ENCODE assay signal across 7 mouse cellular contexts in the genomic region with DNA sequence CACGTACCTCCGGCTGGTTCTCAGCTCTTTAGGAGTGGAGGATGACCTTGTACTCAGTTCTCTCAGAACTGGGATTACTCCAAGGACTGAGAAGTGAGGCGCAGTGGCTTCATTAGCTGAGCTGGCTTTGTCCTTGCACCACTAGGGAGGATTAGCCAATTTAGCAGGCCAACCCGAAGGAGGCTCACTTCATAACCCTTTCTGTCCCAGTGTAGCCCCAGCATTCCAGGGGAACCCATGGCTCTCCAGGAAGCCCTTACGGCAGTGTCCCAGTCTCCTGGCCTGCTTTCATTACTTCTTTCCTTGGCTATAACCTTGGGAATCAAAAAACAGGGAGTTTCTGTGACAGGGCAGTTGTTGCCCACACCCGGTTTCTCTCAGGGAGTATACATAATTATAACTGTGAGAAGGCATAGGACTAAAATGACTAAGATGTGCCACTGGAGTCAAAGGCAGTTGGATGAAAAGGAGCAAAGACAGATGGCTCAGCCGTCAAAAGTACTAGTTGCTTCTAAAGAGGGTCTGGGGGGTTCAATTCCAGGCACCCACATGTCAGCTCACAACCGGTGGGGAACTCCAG. TPM values are rescaled to one million over a fixed set of nuclear protein-coding genes. Genes with fewer than 3 reads are reported as not detected.
DNase-seq lines count a peak whose midpoint lies in the region; ATAC-seq and TF ChIP-seq lines count a peak whose summit lies in the region.

No protein-coding gene starts in this region.

- TF ChIP-seq CTCF in C2C12 (IDR thresholded peaks at IDR 0.05; ENCODE audit: control insufficient read depth, insufficient read depth, insufficient read length) (no peak), E14TG2a.4 (conservative IDR thresholded peaks at IDR 0.05; ENCODE audit: low read length) (no peak)

- no peaks in the 10 kb centered on the region for H3K9me3 ChIP-seq in E14TG2a.4 (ENCODE audit: low read length)
- H3K9me3 ChIP-seq in forebrain, embryonic 11.5 days (ENCODE audit: control insufficient read depth, low read length), result no peaks in the 10 kb centered on the region
- H3K9me3 ChIP-seq in hindbrain, embryonic 16.5 days (ENCODE audit: control insufficient read depth, low read length), result no peaks in the 10 kb centered on the region

- peaks cover 14% of the 10 kb centered on the region for H3K79me3 ChIP-seq in C2C12 (ENCODE audit: low read depth)

- H3K27me3 ChIP-seq in C2C12 (ENCODE audit: control insufficient read depth, insufficient read depth, insufficient read length), result no peaks in the 10 kb centered on the region
- no peaks in the 10 kb centered on the region for H3K27me3 ChIP-seq in E14TG2a.4 (ENCODE audit: insufficient read depth, low read length)
- no peaks in the 10 kb centered on the region for H3K27me3 ChIP-seq in forebrain, embryonic 11.5 days (ENCODE audit: control insufficient read depth, insufficient read depth, low read length)
- no peaks in the 10 kb centered on the region for H3K27me3 ChIP-seq in hindbrain, embryonic 16.5 days (replicated peaks; ENCODE audit: control insufficient read depth, insufficient read depth, low read length)

- H3K4me3 ChIP-seq in C2C12 (ENCODE audit: insufficient read depth, poor library complexity, severe bottlenecking) (no peak overlapping the region), E14TG2a.4 (replicated peaks; ENCODE audit: low read length) (peak overlapping the region; percentile 89)
- peak overlapping the region; percentile 92 for H3K4me3 ChIP-seq in forebrain, embryonic 11.5 days (ENCODE audit: low read depth, low read length)
- H3K4me3 ChIP-seq in hindbrain, embryonic 16.5 days (ENCODE audit: low read length), result peak overlapping the region; percentile 88

- H3K4me2 ChIP-seq in forebrain, embryonic 11.5 days (ENCODE audit: low read depth, low read length, severe bottlenecking), result peak overlapping the region; percentile 97
- peak overlapping the region; percentile 99 for H3K4me2 ChIP-seq in hindbrain, embryonic 16.5 days (ENCODE audit: low read length)

- no peak for DNase-seq in forebrain, embryonic 11.5 days (ENCODE audit: low spot score)
- DNase-seq in lung, postnatal 10 days, result peak; percentile 64
- peak; percentile 64 for DNase-seq in testis, postnatal 10 days (ENCODE audit: low spot score)
- DNase-seq in right cerebral cortex, postnatal 10 days (ENCODE audit: low spot score in 2 of 2), result no peak

- no peak for ATAC-seq in forebrain, embryonic 11.5 days (replicated peaks; ENCODE audit: low FRiP score)
- ATAC-seq in hindbrain, embryonic 16.5 days, result no peak

- 24% methylated on average over 7 of the region's 8 CpGs for WGBS in forebrain, embryonic 11.5 days
- 34% methylated on average over 8 of the region's 8 CpGs for WGBS in hindbrain, embryonic 16.5 days

- H3K36me3 ChIP-seq in C2C12 (ENCODE audit: control insufficient read depth, insufficient read depth) (peaks cover 12% of the 10 kb centered on the region), E14TG2a.4 (ENCODE audit: insufficient read depth, low read length) (peaks cover 12% of the 10 kb centered on the region)
- H3K36me3 ChIP-seq in forebrain, embryonic 11.5 days (ENCODE audit: control insufficient read depth, insufficient read depth, low read length), result no peaks in the 10 kb centered on the region; the same call in 1 of the 2 replicates
- H3K36me3 ChIP-seq in hindbrain, embryonic 16.5 days (ENCODE audit: control insufficient read depth, insufficient read depth, low read length), result no peaks in the 10 kb centered on the region

- peaks cover 50% of the 10 kb centered on the region for H3K4me1 ChIP-seq in E14TG2a.4 (replicated peaks; ENCODE audit: low read depth, low read length)
- H3K4me1 ChIP-seq in forebrain, embryonic 11.5 days (replicated peaks; ENCODE audit: control insufficient read depth, insufficient read depth, low read length), result peaks cover 24% of the 10 kb centered on the region; the same call in 1 of the 2 replicates
- H3K4me1 ChIP-seq in hindbrain, embryonic 16.5 days (ENCODE audit: control insufficient read depth, insufficient read depth, low read depth, low read length), result peaks cover 21% of the 10 kb centered on the region

- peak overlapping the region; percentile 94 for H3ac ChIP-seq in C2C12 (ENCODE audit: control insufficient read depth, insufficient read length, low read depth)

- peak overlapping the region; percentile 41 for H3K27ac ChIP-seq in forebrain, embryonic 11.5 days (ENCODE audit: low read depth, low read length)
- H3K27ac ChIP-seq in hindbrain, embryonic 16.5 days (ENCODE audit: low read depth, low read length), result peak overlapping the region; percentile 100

- H3K9ac ChIP-seq in forebrain, embryonic 11.5 days (ENCODE audit: low read length), result peak overlapping the region; percentile 88
- peak overlapping the region; percentile 97 for H3K9ac ChIP-seq in hindbrain, embryonic 16.5 days (ENCODE audit: low read depth, low read length)

- H3K79me2 ChIP-seq in C2C12 (ENCODE audit: control insufficient read depth, insufficient read depth), result peaks cover 15% of the 10 kb centered on the region

TF ChIP-seq in C2C12, 6 proteins besides CTCF, POLR2A, EP300 and RAD21:
- no peak for TF ChIP-seq USF1 (IDR thresholded peaks at IDR 0.05; ENCODE audit: low read depth)
- no peak for TF ChIP-seq MYOD1 (IDR thresholded peaks at IDR 0.05; ENCODE audit: control insufficient read depth, insufficient read length, low read depth)
- TF ChIP-seq MYOG (IDR thresholded peaks at IDR 0.05; ENCODE audit: control insufficient read depth, extremely low read depth, insufficient read length), result no peak
- no peak for TF ChIP-seq MAX (IDR thresholded peaks at IDR 0.05)
- no peak for TF ChIP-seq FOSL1 (IDR thresholded peaks at IDR 0.05; ENCODE audit: insufficient read depth, low read length, poor library complexity, severe bottlenecking)
- TF ChIP-seq CEBPB (IDR thresholded peaks at IDR 0.05; ENCODE audit: low read depth), result no peak

RNA-seq across cellular contexts. Expression of a gene that starts 0.6 kb away (rescaled TPM):
- polyA plus RNA-seq in C2C12 (2012; fragmentation: generic; extraction: Trizol), result 303 TPM
- polyA plus RNA-seq in forebrain, embryonic 11.5 days (2014; fragmentation: Nextera tagmentation; extraction: Ambion mirVana), result 338 and 382 TPM in 2 replicates
- 117 and 127 TPM in 2 replicates for polyA plus RNA-seq in hindbrain, embryonic 16.5 days (2015; fragmentation: Nextera tagmentation; extraction: Ambion mirVana)

RNA-seq across cellular contexts. Expression of a gene that starts 17.3 kb away (rescaled TPM):
- polyA plus RNA-seq in C2C12 (2012; fragmentation: generic; extraction: Trizol), result 106 TPM
- 70.6 and 74.0 TPM in 2 replicates for polyA plus RNA-seq in forebrain, embryonic 11.5 days (2014; fragmentation: Nextera tagmentation; extraction: Ambion mirVana)
- 115 and 117 TPM in 2 replicates for polyA plus RNA-seq in hindbrain, embryonic 16.5 days (2015; fragmentation: Nextera tagmentation; extraction: Ambion mirVana)

RNA-seq across cellular contexts. Expression of a gene that starts 19.0 kb away (rescaled TPM):
- 0.09 TPM for polyA plus RNA-seq in C2C12 (2012; fragmentation: generic; extraction: Trizol)
- 2.1 and 2.4 TPM in 2 replicates for polyA plus RNA-seq in forebrain, embryonic 11.5 days (2014; fragmentation: Nextera tagmentation; extraction: Ambion mirVana)
- polyA plus RNA-seq in hindbrain, embryonic 16.5 days (2015; fragmentation: Nextera tagmentation; extraction: Ambion mirVana), result 2.8 and 2.9 TPM in 2 replicates

RNA-seq across cellular contexts. Expression of a gene that starts 25.9 kb away (rescaled TPM):
- 0.25 TPM for polyA plus RNA-seq in C2C12 (2012; fragmentation: generic; extraction: Trizol)
- polyA plus RNA-seq in forebrain, embryonic 11.5 days (2014; fragmentation: Nextera tagmentation; extraction: Ambion mirVana), result 1.1 and 1.7 TPM in 2 replicates
- polyA plus RNA-seq in hindbrain, embryonic 16.5 days (2015; fragmentation: Nextera tagmentation; extraction: Ambion mirVana), result 5.3 and 6.1 TPM in 2 replicates

RNA-seq across cellular contexts. Expression of a gene that starts 40.4 kb away (rescaled TPM):
- polyA plus RNA-seq in C2C12 (2012; fragmentation: generic; extraction: Trizol), result 45.1 TPM
- polyA plus RNA-seq in forebrain, embryonic 11.5 days (2014; fragmentation: Nextera tagmentation; extraction: Ambion mirVana), result 45.6 and 49.9 TPM in 2 replicates
- polyA plus RNA-seq in hindbrain, embryonic 16.5 days (2015; fragmentation: Nextera tagmentation; extraction: Ambion mirVana), result 70.2 and 72.2 TPM in 2 replicates

Comparison
In these comparisons a context has a peak if more than half of its experiments do, and no peak if none do; other contexts are left out.
1. DNase-seq: peak in lung, postnatal 10 days (single experiment) and testis, postnatal 10 days (single experiment); none in forebrain, embryonic 11.5 days (single experiment) and right cerebral cortex, postnatal 10 days (0 of 2).